Mouse (Mus musculus) midbrain, embryonic 15.5 days (tissue): ENCODE data around the gene D5Ertd579e. TPM values are rescaled to one million over a fixed set of nuclear protein-coding genes. Genes with fewer than 3 reads are reported as not detected.

Source experiments
- ATAC-seq: fragments of 200-750 bp; cut with Nextera tagmentation; replicated peaks from 2 replicates; pipeline ENCODE4 v1.8.0; 2017; ENCODE audit warnings: moderate TSS enrichment
- H3K27ac ChIP-seq: fragments of 300-500 bp; sonication (generic); 2 replicates; pipeline ENCODE4 v1.5.1; 2015; ENCODE audit warnings: mild to moderate bottlenecking, inconsistent platforms
- H3K27me3 ChIP-seq: fragments of 300-500 bp; sonication (generic); replicated peaks from 2 replicates; pipeline ENCODE4 v1.6.1; 2015; ENCODE audit warnings: inconsistent platforms
- H3K36me3 ChIP-seq: fragments of 300-500 bp; sonication (generic); replicated peaks from 2 replicates; pipeline ENCODE4 v1.6.1; 2015; ENCODE audit warnings: inconsistent platforms
- H3K4me1 ChIP-seq: fragments of 300-500 bp; sonication (generic); 2 replicates; pipeline ENCODE4 v1.6.1; 2015; ENCODE audit warnings: inconsistent platforms
- H3K4me2 ChIP-seq: fragments of 300-500 bp; sonication (generic); 2 replicates; pipeline ENCODE4 v1.6.1; 2015; ENCODE audit warnings: inconsistent platforms, mild to moderate bottlenecking, moderate library complexity
- H3K4me3 ChIP-seq: fragments of 300-500 bp; sonication (generic); 2 replicates; pipeline ENCODE4 v1.5.1; 2015; ENCODE audit warnings: mild to moderate bottlenecking, inconsistent platforms
- H3K9ac ChIP-seq: fragments of 300-500 bp; sonication (generic); 2 replicates; pipeline ENCODE4 v1.6.1; 2015; ENCODE audit warnings: mild to moderate bottlenecking, inconsistent platforms
- H3K9me3 ChIP-seq: fragments of 300-500 bp; sonication (generic); 2 replicates; pipeline ENCODE4 v1.6.1; 2016; ENCODE audit warnings: inconsistent platforms
- WGBS: fragments of 180-500 bp; shearing (Covaris S2); methylation state at CpG from one replicate; pipeline ENCODE4 v1.1.7; 2015; ENCODE audit warnings: mixed read lengths; 5-methylcytosine and 5-hydroxymethylcytosine counted together
- polyA plus RNA-seq: library from polyadenylated mRNA; unstranded; fragments of >200 nt; fragmentation: Nextera tagmentation; extraction: Ambion mirVana; gene quantifications from 2 replicates; pipeline ENCODE4 v1.2.1, GENCODE M21; 2015

Gene D5Ertd579e
- polyA plus RNA-seq, 1 experiment from 2014 or later: 44.0 TPM

GRCm38 (mm10) chr5:36556906-36557305, 138.9 kb downstream of the D5Ertd579e start:
- no peaks in the 10 kb centered on the region for H3K9me3 ChIP-seq
- WGBS: 66% methylated on average over 3 of the region's 3 CpGs
- no peaks in the 10 kb centered on the region for H3K36me3 ChIP-seq
- no peak overlapping the region for H3K4me3 ChIP-seq
- H3K4me2 ChIP-seq: no peak overlapping the region
- no peak overlapping the region for H3K27ac ChIP-seq
- no peak for ATAC-seq
- no peaks in the 10 kb centered on the region for H3K27me3 ChIP-seq
- H3K9ac ChIP-seq: no peak overlapping the region
- 0 out of 2 replicates have a peak, but pooled peaks cover 9% of the 10 kb centered on the region for H3K4me1 ChIP-seq

- Histone ChIP-seq H3K36me3 (no peaks in the 10 kb centered on the region), H3K4me1 (0 out of 2 replicates have a peak, but pooled peaks cover 9% of the 10 kb centered on the region), H3K9ac (no peak overlapping the region), H3K9me3 (no peaks in the 10 kb centered on the region), H3K4me3 (no peak overlapping the region), H3K27ac (no peak overlapping the region), H3K4me2 (no peak overlapping the region), H3K27me3 (no peaks in the 10 kb centered on the region)
- ATAC-seq: no peak
- 60% methylated on average over 4 of the region's 4 CpGs for WGBS
Observed at GRCm38 (mm10) chr5:36556289-36556688, 139.5 kb downstream of the D5Ertd579e start.

- H3K9me3 ChIP-seq: no peaks in the 10 kb centered on the region
- no peaks in the 10 kb centered on the region for H3K27me3 ChIP-seq
- H3K36me3 ChIP-seq: no peaks in the 10 kb centered on the region
- ATAC-seq: no peak
- no peak overlapping the region for H3K9ac ChIP-seq
- 0 out of 2 replicates have a peak, but pooled peaks cover 9% of the 10 kb centered on the region for H3K4me1 ChIP-seq
- 76% methylated on average over 5 of the region's 5 CpGs for WGBS
- no peak overlapping the region for H3K4me3 ChIP-seq
- H3K27ac ChIP-seq: no peak overlapping the region
- no peak overlapping the region for H3K4me2 ChIP-seq
Observed at GRCm38 (mm10) chr5:36554496-36554895, 141.3 kb downstream of the D5Ertd579e start.

- H3K9me3 ChIP-seq: no peaks in the 10 kb centered on the region
- H3K4me1 ChIP-seq: 0 out of 2 replicates have a peak, but pooled peaks cover 9% of the 10 kb centered on the region
- no peak overlapping the region for H3K4me2 ChIP-seq
- H3K27me3 ChIP-seq: no peaks in the 10 kb centered on the region
- WGBS: 86% methylated on average over 4 of the region's 4 CpGs
- no peak overlapping the region for H3K27ac ChIP-seq
- no peak for ATAC-seq
- H3K4me3 ChIP-seq: no peak overlapping the region
- H3K36me3 ChIP-seq: no peaks in the 10 kb centered on the region
- H3K9ac ChIP-seq: no peak overlapping the region
Observed at GRCm38 (mm10) chr5:36553886-36554285, 141.9 kb downstream of the D5Ertd579e start.

GRCm38 (mm10) chr5:36553056-36553606, 142.7 kb downstream of the D5Ertd579e start:
- 73% methylated on average over 2 of the region's 2 CpGs for WGBS
- Histone ChIP-seq H3K4me2 (no peak overlapping the region), H3K4me3 (no peak overlapping the region), H3K4me1 (0 out of 2 replicates have a peak, but pooled peaks cover 9% of the 10 kb centered on the region), H3K36me3 (no peaks in the 10 kb centered on the region), H3K27ac (no peak overlapping the region), H3K27me3 (no peaks in the 10 kb centered on the region), H3K9ac (no peak overlapping the region), H3K9me3 (no peaks in the 10 kb centered on the region)
- ATAC-seq: no peak

GRCm38 (mm10) chr5:36552391-36552790, 143.4 kb downstream of the D5Ertd579e start:
- Histone ChIP-seq H3K27me3 (no peaks in the 10 kb centered on the region), H3K4me3 (no peak overlapping the region), H3K4me1 (0 out of 2 replicates have a peak, but pooled peaks cover 2% of the 10 kb centered on the region), H3K36me3 (no peaks in the 10 kb centered on the region), H3K9me3 (no peaks in the 10 kb centered on the region), H3K27ac (no peak overlapping the region), H3K9ac (no peak overlapping the region), H3K4me2 (no peak overlapping the region)
- ATAC-seq: no peak
- WGBS: 98% methylated on average over 4 of the region's 4 CpGs

Other genes starting within 250 kb of the D5Ertd579e start
- 41.0 and 43.0 TPM in 2 replicates for gene Grpel1, start 231.0 kb downstream of the D5Ertd579e start, polyA plus RNA-seq
- 3.2 and 3.3 TPM in 2 replicates for gene Tada2b, start 211.7 kb downstream of the D5Ertd579e start, polyA plus RNA-seq
- gene Ccdc96, start 211.4 kb downstream of the D5Ertd579e start, polyA plus RNA-seq: 3.5 TPM in 2 replicates
- gene Tbc1d14, start 102.7 kb downstream of the D5Ertd579e start, polyA plus RNA-seq: 70.4 and 75.0 TPM in 2 replicates
- gene Bloc1s4, start 52.6 kb upstream of the D5Ertd579e start, polyA plus RNA-seq: 27.9 and 31.3 TPM in 2 replicates
- gene Mrfap1, start 100.7 kb upstream of the D5Ertd579e start, polyA plus RNA-seq: 289 and 308 TPM in 2 replicates
- gene Man2b2, start 134.6 kb upstream of the D5Ertd579e start, polyA plus RNA-seq: 11.7 and 13.1 TPM in 2 replicates
- gene Ppp2r2c, start 172.5 kb upstream of the D5Ertd579e start, polyA plus RNA-seq: 54.7 and 55.3 TPM in 2 replicates